Mouse (Mus musculus): ENCODE data around the gene Pym1. TPM values are rescaled to one million over a fixed set of nuclear protein-coding genes. Genes with fewer than 3 reads are reported as not detected.
A peak's percentile ranks its signal among the peaks of the same experiment; 100 is the strongest.

Pym1 gene
- polyA plus RNA-seq, 1 experiment from 2014 or later = 62.2 TPM

GRCm38 (mm10) chr10:128803361-128803760, 55.7 kb downstream of the Pym1 start:
- peaks cover 50% of the 10 kb centered on the region for H3K4me1 ChIP-seq (replicated peaks)
- no peaks in the 10 kb centered on the region for H3K27me3 ChIP-seq (ENCODE audit: insufficient read depth, poor library complexity, severe bottlenecking)
- DNase-seq (ENCODE audit: low spot score) = no peak
- peak overlapping the region; percentile 86 for H3K4me3 ChIP-seq
- 18% methylated on average over 6 of the region's 6 CpGs for WGBS
- H3K9me3 ChIP-seq = no peaks in the 10 kb centered on the region
- H3K27ac ChIP-seq = peak overlapping the region; percentile 97
- H3K36me3 ChIP-seq = peaks cover 53% of the 10 kb centered on the region

GRCm38 (mm10) chr10:128803771-128804270, 56.1 kb downstream of the Pym1 start, which contains the start of gene Dnajc14:
Dnajc14 (plus strand) TSS chr10:128804062.
- peaks cover 55% of the 10 kb centered on the region for H3K36me3 ChIP-seq
- peak within 1 kb of the TSS; percentile 86 for H3K4me3 ChIP-seq
- peak within 1 kb of the TSS; percentile 97 for H3K27ac ChIP-seq
- DNase-seq (ENCODE audit: low spot score) = no peak
- H3K27me3 ChIP-seq (ENCODE audit: insufficient read depth, poor library complexity, severe bottlenecking) = no peaks in the 10 kb centered on the region
- H3K4me1 ChIP-seq (replicated peaks) = peaks cover 54% of the 10 kb centered on the region
- H3K9me3 ChIP-seq = no peaks in the 10 kb centered on the region
- WGBS = under 1% methylated on average over 14 of the region's 14 CpGs

- no peaks in the 10 kb centered on the region for H3K9me3 ChIP-seq
- H3K27ac ChIP-seq = peak within 1 kb of the TSS; percentile 97
- H3K27me3 ChIP-seq (ENCODE audit: insufficient read depth, poor library complexity, severe bottlenecking) = no peaks in the 10 kb centered on the region
- peak; percentile 84 for DNase-seq (ENCODE audit: low spot score)
- under 1% methylated on average over 28 of the region's 28 CpGs for WGBS
- peaks cover 59% of the 10 kb centered on the region for H3K36me3 ChIP-seq
- H3K4me1 ChIP-seq (replicated peaks) = peaks cover 61% of the 10 kb centered on the region
- peak within 1 kb of the TSS; percentile 86 for H3K4me3 ChIP-seq
Measured at GRCm38 (mm10) chr10:128804271-128805091, 56.8 kb downstream of the Pym1 start, which contains the start of gene Tmem198b. Tmem198b (minus strand) TSS chr10:128804370.

GRCm38 (mm10) chr10:128805092-128806000, 57.7 kb downstream of the Pym1 start:
- H3K9me3 ChIP-seq = no peaks in the 10 kb centered on the region
- WGBS = under 1% methylated on average over 70 of the region's 70 CpGs
- peaks cover 63% of the 10 kb centered on the region for H3K4me1 ChIP-seq (replicated peaks)
- DNase-seq (ENCODE audit: low spot score) = peak; percentile 99
- peak overlapping the region; percentile 97 for H3K27ac ChIP-seq
- H3K4me3 ChIP-seq = peak overlapping the region; percentile 86
- H3K36me3 ChIP-seq = peaks cover 60% of the 10 kb centered on the region
- no peaks in the 10 kb centered on the region for H3K27me3 ChIP-seq (ENCODE audit: insufficient read depth, poor library complexity, severe bottlenecking)

- DNase-seq (ENCODE audit: low spot score) = no peak
- Histone ChIP-seq H3K36me3 (peaks cover 54% of the 10 kb centered on the region), H3K27ac (peak overlapping the region; percentile 97), H3K4me3 (peak overlapping the region; percentile 86), H3K9me3 (no peaks in the 10 kb centered on the region), H3K27me3 (ENCODE audit: insufficient read depth, poor library complexity, severe bottlenecking) (no peaks in the 10 kb centered on the region), H3K4me1 (replicated peaks) (peaks cover 65% of the 10 kb centered on the region)
- 68% methylated on average over 6 of the region's 6 CpGs for WGBS
Measured at GRCm38 (mm10) chr10:128806086-128806485, 58.4 kb downstream of the Pym1 start.

- WGBS = 93% methylated on average over 8 of the region's 8 CpGs
- H3K4me1 ChIP-seq (replicated peaks) = peaks cover 63% of the 10 kb centered on the region
Measured at GRCm38 (mm10) chr10:128807018-128807417, 59.3 kb downstream of the Pym1 start.

More at GRCm38 (mm10) chr10:128807018-128807417, 59.3 kb downstream of the Pym1 start:
- no peak for DNase-seq (ENCODE audit: low spot score)
- Histone ChIP-seq H3K27me3 (ENCODE audit: insufficient read depth, poor library complexity, severe bottlenecking) (no peaks in the 10 kb centered on the region), H3K9me3 (no peaks in the 10 kb centered on the region), H3K27ac (peak overlapping the region; percentile 12; the same call in 1 of the 2 replicates), H3K4me3 (peak overlapping the region; percentile 86), H3K36me3 (peaks cover 46% of the 10 kb centered on the region)

Other genes with a start within 250 kb of the Pym1 start
- gene Myl6b, start 249.2 kb upstream of the Pym1 start, polyA plus RNA-seq (2016; fragmentation: Nextera tagmentation; extraction: Ambion mirVana) = 2.8 TPM in 2 replicates
- 20.2 and 22.0 TPM in 2 replicates for gene Esyt1, start 222.0 kb upstream of the Pym1 start, polyA plus RNA-seq (2016; fragmentation: Nextera tagmentation; extraction: Ambion mirVana)
- 16.9 and 19.9 TPM in 2 replicates for gene Zc3h10, start 200.1 kb upstream of the Pym1 start, polyA plus RNA-seq (2016; fragmentation: Nextera tagmentation; extraction: Ambion mirVana)
- gene Rpl41, start 198.6 kb upstream of the Pym1 start, polyA plus RNA-seq (2016; fragmentation: Nextera tagmentation; extraction: Ambion mirVana) = 2,868 and 3,332 TPM in 2 replicates
- 205 and 257 TPM in 2 replicates for gene Pa2g4, start 181.9 kb upstream of the Pym1 start, polyA plus RNA-seq (2016; fragmentation: Nextera tagmentation; extraction: Ambion mirVana)
- gene Erbb3, start 158.2 kb upstream of the Pym1 start, polyA plus RNA-seq (2016; fragmentation: Nextera tagmentation; extraction: Ambion mirVana) = 5.0 and 13.5 TPM in 2 replicates
- gene Rps26, start 121.1 kb upstream of the Pym1 start, polyA plus RNA-seq (2016; fragmentation: Nextera tagmentation; extraction: Ambion mirVana) = 472 and 519 TPM in 2 replicates
- 2.6 and 3.5 TPM in 2 replicates for gene Ikzf4, start 101.9 kb upstream of the Pym1 start, polyA plus RNA-seq (2016; fragmentation: Nextera tagmentation; extraction: Ambion mirVana)
- gene Suox, start 73.8 kb upstream of the Pym1 start, polyA plus RNA-seq (2016; fragmentation: Nextera tagmentation; extraction: Ambion mirVana) = 11.1 and 14.6 TPM in 2 replicates
- gene Rab5b, start 51.6 kb upstream of the Pym1 start, polyA plus RNA-seq (2016; fragmentation: Nextera tagmentation; extraction: Ambion mirVana) = 73.5 and 86.0 TPM in 2 replicates
- gene Pmel, start 43.7 kb upstream of the Pym1 start, polyA plus RNA-seq (2016; fragmentation: Nextera tagmentation; extraction: Ambion mirVana) = 7.1 and 7.3 TPM in 2 replicates
- gene Cdk2, start 42.9 kb upstream of the Pym1 start, polyA plus RNA-seq (2016; fragmentation: Nextera tagmentation; extraction: Ambion mirVana) = 91.0 and 109 TPM in 2 replicates
- gene Dgka, start 3.0 kb upstream of the Pym1 start, polyA plus RNA-seq (2016; fragmentation: Nextera tagmentation; extraction: Ambion mirVana) = 4.1 and 4.4 TPM in 2 replicates
- gene Mmp19, start 43.0 kb downstream of the Pym1 start, polyA plus RNA-seq (2016; fragmentation: Nextera tagmentation; extraction: Ambion mirVana) = 0.36 and 0.39 TPM in 2 replicates
- 50.4 and 56.0 TPM in 2 replicates for gene Dnajc14, start 56.2 kb downstream of the Pym1 start, polyA plus RNA-seq (2016; fragmentation: Nextera tagmentation; extraction: Ambion mirVana)
- 19.1 and 23.3 TPM in 2 replicates for gene Tmem198b, start 56.5 kb downstream of the Pym1 start, polyA plus RNA-seq (2016; fragmentation: Nextera tagmentation; extraction: Ambion mirVana)
- gene Sarnp, start 69.4 kb downstream of the Pym1 start, polyA plus RNA-seq (2016; fragmentation: Nextera tagmentation; extraction: Ambion mirVana) = 251 and 263 TPM in 2 replicates
- 74.1 and 97.0 TPM in 2 replicates for gene Ormdl2, start 73.8 kb downstream of the Pym1 start, polyA plus RNA-seq (2016; fragmentation: Nextera tagmentation; extraction: Ambion mirVana)
- 8.9 and 11.1 TPM in 2 replicates for gene Gdf11, start 143.8 kb downstream of the Pym1 start, polyA plus RNA-seq (2016; fragmentation: Nextera tagmentation; extraction: Ambion mirVana)
- gene Cd63, start 153.1 kb downstream of the Pym1 start, polyA plus RNA-seq (2016; fragmentation: Nextera tagmentation; extraction: Ambion mirVana) = 240 and 253 TPM in 2 replicates
- gene Rdh5, start 175.0 kb downstream of the Pym1 start, polyA plus RNA-seq (2016; fragmentation: Nextera tagmentation; extraction: Ambion mirVana) = 15.8 and 18.7 TPM in 2 replicates
- gene Bloc1s1, start 176.1 kb downstream of the Pym1 start, polyA plus RNA-seq (2016; fragmentation: Nextera tagmentation; extraction: Ambion mirVana) = 229 and 285 TPM in 2 replicates
- 3.7 and 4.0 TPM in 2 replicates for gene Itga7, start 185.9 kb downstream of the Pym1 start, polyA plus RNA-seq (2016; fragmentation: Nextera tagmentation; extraction: Ambion mirVana)
- not detected in 2 replicates for gene Mettl7b, start 213.1 kb downstream of the Pym1 start, polyA plus RNA-seq (2016; fragmentation: Nextera tagmentation; extraction: Ambion mirVana)
- 0.06 TPM in 1 of 2 replicates, not detected in the other for gene Olfr9, start 241.5 kb downstream of the Pym1 start, polyA plus RNA-seq (2016; fragmentation: Nextera tagmentation; extraction: Ambion mirVana)

Data from hindbrain, embryonic 10.5 days (tissue).